Mouse (Mus musculus) embryonic facial prominence, embryonic 12.5 days (tissue): ENCODE data around the gene Ankrd16. TPM values are rescaled to one million over a fixed set of nuclear protein-coding genes. Genes with fewer than 3 reads are reported as not detected.

Experiments
- ATAC-seq: fragments of 200-750 bp; cut with Nextera tagmentation; 2 replicates; pipeline ENCODE4 v1.8.0; 2017; ENCODE audit not compliant: insufficient number of reproducible peaks, insufficient read depth, low FRiP score, low TSS enrichment
- H3K27ac ChIP-seq: fragments of 300-500 bp; sonication (generic); 2 replicates; pipeline ENCODE4 v1.5.1; 2016; ENCODE audit warnings: mild to moderate bottlenecking
- H3K27me3 ChIP-seq: fragments of 300-500 bp; sonication (generic); 2 replicates; pipeline ENCODE4 v1.6.1; 2016; ENCODE audit warnings: mild to moderate bottlenecking, moderate library complexity
- H3K36me3 ChIP-seq: fragments of 300-500 bp; sonication (generic); 2 replicates; pipeline ENCODE4 v1.6.1; 2016; ENCODE audit warnings: mild to moderate bottlenecking
- H3K4me1 ChIP-seq: fragments of 300-500 bp; sonication (generic); 2 replicates; pipeline ENCODE4 v1.6.1; 2016
- H3K4me2 ChIP-seq: fragments of 300-500 bp; sonication (generic); replicated peaks from 2 replicates; pipeline ENCODE4 v1.6.1; 2016; ENCODE audit warnings: mild to moderate bottlenecking, moderate library complexity
- H3K4me3 ChIP-seq: fragments of 300-500 bp; sonication (generic); 2 replicates; pipeline ENCODE4 v1.5.1; 2016; ENCODE audit warnings: mild to moderate bottlenecking
- H3K9ac ChIP-seq: fragments of 300-500 bp; sonication (generic); 2 replicates; pipeline ENCODE4 v1.6.1; 2016; ENCODE audit warnings: mild to moderate bottlenecking, moderate library complexity
- H3K9me3 ChIP-seq: fragments of 300-500 bp; sonication (generic); 2 replicates; pipeline ENCODE4 v1.6.1; 2016; ENCODE audit warnings: mild to moderate bottlenecking, moderate library complexity
- WGBS: fragments of 180-500 bp; shearing (Covaris S2); methylation state at CpG from one replicate; pipeline ENCODE4 v1.1.7; 2016; 5-methylcytosine and 5-hydroxymethylcytosine counted together
- polyA plus RNA-seq: library from polyadenylated mRNA; unstranded; fragments of >200 nt; fragmentation: Nextera tagmentation; extraction: Ambion mirVana; gene quantifications from 2 replicates; pipeline ENCODE4 v1.2.1, GENCODE M21; 2016

Gene Ankrd16
- polyA plus RNA-seq: 58.0 and 59.5 TPM in 2 replicates

DNA sequence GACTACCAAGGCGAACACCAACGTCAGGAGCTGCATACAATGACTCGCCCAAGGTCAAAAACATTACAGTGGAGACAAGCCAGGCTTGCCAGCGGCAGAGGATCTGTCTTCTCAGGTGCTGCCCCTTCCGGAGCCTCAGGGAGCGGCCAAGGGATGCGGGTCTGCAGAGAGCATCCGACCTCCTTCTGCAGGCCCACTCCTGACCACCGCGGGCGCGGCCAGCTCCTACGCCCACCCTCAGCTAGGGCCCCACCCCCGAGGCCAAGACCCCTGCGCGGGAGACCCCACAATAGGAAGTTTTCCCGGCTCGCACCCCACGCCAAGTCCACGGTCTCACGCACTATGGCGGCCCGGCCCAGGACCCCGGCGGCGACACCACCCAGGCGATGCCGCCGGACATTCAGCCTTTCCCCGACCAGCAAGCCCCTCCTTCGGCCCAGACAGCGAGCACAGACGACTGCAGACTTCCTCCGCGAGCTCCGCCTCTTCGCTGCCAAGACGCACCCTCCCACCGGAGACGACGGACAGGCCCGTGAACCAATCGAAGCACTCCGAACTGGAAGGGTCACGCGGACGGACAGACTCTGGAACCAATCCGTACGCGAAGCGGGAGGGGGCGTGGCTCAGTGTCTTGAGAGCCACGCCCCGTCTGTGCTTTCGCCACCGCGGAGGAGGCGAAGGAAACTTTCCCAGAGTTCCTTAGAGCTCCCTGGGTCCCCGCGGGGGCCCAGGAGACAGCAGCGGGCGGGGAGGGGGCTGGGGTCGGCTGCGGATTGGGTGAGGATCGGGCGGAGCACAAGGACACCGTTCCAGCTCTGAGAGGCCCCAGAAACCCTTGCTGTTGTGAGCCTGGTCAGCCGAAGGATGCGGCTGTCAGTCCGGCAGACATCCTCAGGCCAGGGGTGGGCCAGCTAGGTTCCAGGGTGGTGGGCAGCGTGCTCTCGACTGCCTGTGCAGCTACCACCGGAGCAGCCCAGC, at the start of gene Ankrd16, which contains the start of gene Fbh1:
Gene Ankrd16, plus strand, starts transcription at position 786 of the 978 bp plus-strand sequence.
Gene Fbh1, minus strand, starts transcription at position 492 of the 978 bp plus-strand sequence.
- H3K27me3 ChIP-seq: no peaks in the 10 kb centered on the region
- H3K36me3 ChIP-seq: peaks cover 17% of the 10 kb centered on the region
- under 1% methylated on average over 73 of the region's 73 CpGs for WGBS
- no peaks in the 10 kb centered on the region for H3K9me3 ChIP-seq
- H3K4me1 ChIP-seq: peaks cover 21% of the 10 kb centered on the region
- ATAC-seq: peak; percentile 97
- peak within 1 kb of the TSS; percentile 96 for H3K27ac ChIP-seq
- peak within 1 kb of the TSS; percentile 77 for H3K4me2 ChIP-seq
- peak within 1 kb of the TSS; percentile 73 for H3K4me3 ChIP-seq
- peak within 1 kb of the TSS; percentile 83 for H3K9ac ChIP-seq

- 55% methylated on average over 3 of the region's 3 CpGs for WGBS
- H3K27me3 ChIP-seq: no peaks in the 10 kb centered on the region
- no peak overlapping the region for H3K4me2 ChIP-seq
- no peak for ATAC-seq
- no peak overlapping the region for H3K27ac ChIP-seq
- H3K9me3 ChIP-seq: no peaks in the 10 kb centered on the region
- H3K4me3 ChIP-seq: no peak overlapping the region
- H3K4me1 ChIP-seq: no peaks in the 10 kb centered on the region
- H3K9ac ChIP-seq: no peak overlapping the region
- H3K36me3 ChIP-seq: no peaks in the 10 kb centered on the region
Measured at GRCm38 (mm10) chr2:11729091-11729490, 48.6 kb upstream of the Ankrd16 start.

DNA sequence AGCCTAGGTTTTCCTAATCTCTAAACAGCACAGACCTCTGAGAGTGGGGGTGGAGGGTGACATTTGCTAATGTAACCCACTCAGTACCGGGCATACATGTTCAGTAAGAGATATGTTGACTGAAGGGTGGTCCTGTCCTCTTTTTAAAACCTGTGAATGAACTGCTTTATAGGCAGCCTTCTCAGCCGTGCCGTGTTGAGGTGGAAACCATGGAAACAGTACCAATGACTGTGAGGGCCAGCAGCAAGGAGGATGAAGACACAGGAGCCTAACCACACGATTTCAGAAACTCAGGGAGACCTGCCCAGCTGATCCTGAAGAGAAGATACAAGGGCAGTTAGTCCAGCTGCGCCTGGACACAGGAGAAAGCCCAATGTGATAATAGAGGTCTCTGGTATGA, 44.7 kb upstream of the Ankrd16 start:
- no peak overlapping the region for H3K4me2 ChIP-seq
- no peaks in the 10 kb centered on the region for H3K4me1 ChIP-seq
- H3K27ac ChIP-seq: no peak overlapping the region
- H3K36me3 ChIP-seq: no peaks in the 10 kb centered on the region
- H3K27me3 ChIP-seq: no peaks in the 10 kb centered on the region
- no peak for ATAC-seq
- no peak overlapping the region for H3K9ac ChIP-seq
- 70% methylated on average over 5 of the region's 5 CpGs for WGBS
- no peaks in the 10 kb centered on the region for H3K9me3 ChIP-seq
- no peak overlapping the region for H3K4me3 ChIP-seq

GRCm38 (mm10) chr2:11735853-11736252, 41.8 kb upstream of the Ankrd16 start:
- no peak overlapping the region for H3K9ac ChIP-seq
- WGBS: 88% methylated on average over 6 of the region's 6 CpGs
- no peaks in the 10 kb centered on the region for H3K27me3 ChIP-seq
- H3K27ac ChIP-seq: no peak overlapping the region
- H3K4me1 ChIP-seq: no peaks in the 10 kb centered on the region
- H3K36me3 ChIP-seq: peaks cover 19% of the 10 kb centered on the region
- no peaks in the 10 kb centered on the region for H3K9me3 ChIP-seq
- H3K4me2 ChIP-seq: no peak overlapping the region
- no peak overlapping the region for H3K4me3 ChIP-seq
- ATAC-seq: no peak

- 86% methylated on average over 3 of the region's 3 CpGs for WGBS
- ATAC-seq: no peak
- Histone ChIP-seq H3K36me3 (peaks cover 49% of the 10 kb centered on the region), H3K27ac (no peak overlapping the region), H3K4me3 (no peak overlapping the region), H3K9me3 (no peaks in the 10 kb centered on the region), H3K9ac (no peak overlapping the region), H3K4me2 (no peak overlapping the region), H3K27me3 (no peaks in the 10 kb centered on the region), H3K4me1 (no peaks in the 10 kb centered on the region)
Measured at GRCm38 (mm10) chr2:11738794-11739193, 38.9 kb upstream of the Ankrd16 start.

- Histone ChIP-seq H3K36me3 (peaks cover 56% of the 10 kb centered on the region), H3K9ac (no peak overlapping the region), H3K9me3 (no peaks in the 10 kb centered on the region), H3K4me1 (no peaks in the 10 kb centered on the region), H3K27me3 (no peaks in the 10 kb centered on the region), H3K4me3 (no peak overlapping the region), H3K4me2 (no peak overlapping the region), H3K27ac (no peak overlapping the region)
- ATAC-seq: no peak
- WGBS: 95% methylated on average over 4 of the region's 4 CpGs
Measured at GRCm38 (mm10) chr2:11739516-11740051, 38.1 kb upstream of the Ankrd16 start.

DNA sequence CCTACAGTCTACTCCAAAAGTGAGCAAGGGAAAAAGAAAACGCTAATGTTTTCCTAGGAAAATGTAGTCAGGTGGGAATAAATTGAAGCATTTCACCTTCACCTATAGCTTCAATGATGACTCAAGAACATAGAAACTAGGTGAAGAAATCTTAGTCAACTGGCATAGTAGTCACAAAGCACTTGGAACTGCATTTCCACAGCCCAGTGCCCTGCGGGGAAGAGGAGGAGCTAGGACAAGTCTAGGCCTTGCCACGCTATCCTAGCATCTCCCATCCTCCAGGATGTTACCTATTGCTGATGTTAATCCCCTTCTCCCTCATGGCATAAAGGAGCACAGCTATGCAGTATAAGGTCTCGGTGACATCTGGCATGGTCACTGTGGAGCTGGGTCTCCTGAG, 15.1 kb upstream of the Ankrd16 start:
- peaks cover 94% of the 10 kb centered on the region for H3K36me3 ChIP-seq
- no peak overlapping the region for H3K4me3 ChIP-seq
- H3K4me1 ChIP-seq: no peaks in the 10 kb centered on the region
- H3K4me2 ChIP-seq: no peak overlapping the region
- H3K9me3 ChIP-seq: no peaks in the 10 kb centered on the region
- H3K27me3 ChIP-seq: no peaks in the 10 kb centered on the region
- H3K9ac ChIP-seq: no peak overlapping the region
- WGBS: 91% methylated on average over 4 of the region's 4 CpGs
- H3K27ac ChIP-seq: no peak overlapping the region
- ATAC-seq: no peak

- H3K4me2 ChIP-seq: no peak overlapping the region
- no peaks in the 10 kb centered on the region for H3K27me3 ChIP-seq
- H3K36me3 ChIP-seq: peaks cover 74% of the 10 kb centered on the region
- H3K27ac ChIP-seq: no peak overlapping the region
- H3K4me3 ChIP-seq: no peak overlapping the region
- H3K4me1 ChIP-seq: no peaks in the 10 kb centered on the region
- H3K9me3 ChIP-seq: no peaks in the 10 kb centered on the region
- ATAC-seq: no peak
- 95% methylated on average over 4 of the region's 4 CpGs for WGBS
- no peak overlapping the region for H3K9ac ChIP-seq
Measured at GRCm38 (mm10) chr2:11765694-11766093, 12.0 kb upstream of the Ankrd16 start.

- no peak overlapping the region for H3K9ac ChIP-seq
- no peak overlapping the region for H3K27ac ChIP-seq
- H3K4me3 ChIP-seq: no peak overlapping the region
- ATAC-seq: no peak
- 74% methylated on average over 5 of the region's 5 CpGs for WGBS
- H3K9me3 ChIP-seq: no peaks in the 10 kb centered on the region
- H3K4me2 ChIP-seq: no peak overlapping the region
- H3K36me3 ChIP-seq: peaks cover 64% of the 10 kb centered on the region
- H3K27me3 ChIP-seq: no peaks in the 10 kb centered on the region
- no peaks in the 10 kb centered on the region for H3K4me1 ChIP-seq
Measured at GRCm38 (mm10) chr2:11766485-11767160, 11.1 kb upstream of the Ankrd16 start.

DNA sequence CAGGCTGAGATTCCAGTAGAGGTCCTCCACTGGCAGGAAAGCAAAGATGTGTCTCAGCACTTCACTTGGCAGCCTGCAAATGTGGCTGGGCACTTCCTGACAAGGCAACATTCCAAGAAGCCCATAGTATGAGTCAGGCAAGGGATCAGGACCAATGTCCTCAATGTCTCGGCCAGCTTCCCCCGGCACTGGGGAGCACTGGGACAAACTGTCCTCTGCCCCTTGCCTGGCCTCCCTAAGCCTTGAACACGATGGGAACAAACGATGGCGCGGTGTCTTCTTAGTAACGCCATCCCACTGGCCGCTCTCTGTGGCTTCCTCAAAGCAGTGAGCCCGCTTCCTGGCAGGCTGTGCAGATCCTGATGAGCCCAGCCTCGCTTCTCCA, 10.5 kb upstream of the Ankrd16 start:
- peaks cover 59% of the 10 kb centered on the region for H3K36me3 ChIP-seq
- no peak overlapping the region for H3K4me3 ChIP-seq
- no peaks in the 10 kb centered on the region for H3K4me1 ChIP-seq
- no peak overlapping the region for H3K27ac ChIP-seq
- ATAC-seq: no peak
- H3K4me2 ChIP-seq: no peak overlapping the region
- WGBS: 91% methylated on average over 10 of the region's 10 CpGs
- H3K27me3 ChIP-seq: no peaks in the 10 kb centered on the region
- no peaks in the 10 kb centered on the region for H3K9me3 ChIP-seq
- no peak overlapping the region for H3K9ac ChIP-seq

DNA sequence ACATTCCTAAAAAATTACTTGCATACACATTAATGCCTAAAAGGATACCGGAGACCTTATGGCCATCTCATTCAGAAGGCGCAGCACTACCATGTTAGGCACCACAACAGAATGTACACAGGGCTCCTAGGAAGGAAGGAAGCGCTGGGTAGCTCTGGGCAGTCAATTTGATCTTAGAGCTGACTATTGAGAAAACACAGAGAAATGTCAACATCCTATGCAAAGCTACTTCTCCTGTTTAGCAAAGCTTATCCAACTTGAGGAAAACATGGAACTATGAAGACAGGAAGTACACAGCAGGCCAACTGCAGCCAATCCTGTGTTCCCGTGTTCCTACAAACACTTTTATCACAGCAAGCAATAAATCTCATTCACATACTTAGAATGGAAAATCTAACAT, 6.0 kb upstream of the Ankrd16 start:
- H3K4me2 ChIP-seq: no peak overlapping the region
- 88% methylated on average over 4 of the region's 4 CpGs for WGBS
- peaks cover 9% of the 10 kb centered on the region for H3K4me1 ChIP-seq
- H3K27ac ChIP-seq: no peak overlapping the region
- H3K36me3 ChIP-seq: peaks cover 19% of the 10 kb centered on the region
- no peak overlapping the region for H3K4me3 ChIP-seq
- no peak overlapping the region for H3K9ac ChIP-seq
- H3K9me3 ChIP-seq: no peaks in the 10 kb centered on the region
- no peak for ATAC-seq
- no peaks in the 10 kb centered on the region for H3K27me3 ChIP-seq
